Mouse (Mus musculus) CD8-positive naive resting alpha-beta T cell, adult 2 months (primary cell): ENCODE measurements at regions not wholly inside any gene's neighbourhood (a gene's known extent, or its start where the extent isn't known, plus 50 kb on each side); places are given as distances from the start of the nearest gene placed in this dataset.
"Not testable (repeated sequence)": the region's sequence is repeated elsewhere in the genome, so short reads cannot be mapped to it uniquely, and the experiment has no call there.

Experiments
- DNase-seq, 2 experiments: peaks; one replicate each; pipeline ENCODE4 v3.0.0; 2022; ENCODE audit warnings: low read depth in 2 of 2, low spot score in 2 of 2

DNA sequence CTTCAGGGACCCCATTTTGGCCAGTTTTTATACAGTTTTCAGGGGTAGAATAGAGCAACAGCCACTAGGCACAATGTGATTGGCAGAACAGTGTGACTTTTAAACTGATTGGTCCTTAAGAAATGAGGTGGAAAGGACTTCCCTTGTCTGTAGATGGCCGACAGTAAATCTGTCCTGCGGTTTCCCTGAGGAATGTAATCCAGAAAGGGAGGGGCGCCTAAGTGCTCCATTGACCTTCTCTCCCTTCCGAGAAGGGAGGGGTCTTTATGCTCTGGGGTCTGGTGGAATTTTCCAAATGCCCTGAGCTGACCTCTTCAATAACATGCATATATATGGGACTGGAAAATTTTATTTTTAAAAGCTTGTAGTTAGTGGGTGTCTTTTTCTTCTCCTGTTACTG, 115.7 kb upstream of the Rhobtb1 start:
- DNase-seq = not testable (repeated sequence)

- DNase-seq = no peak
These were observed 115.1 kb upstream of the Rhobtb1 start for GRCm38 (mm10) chr10:69036096-69036495.

DNA sequence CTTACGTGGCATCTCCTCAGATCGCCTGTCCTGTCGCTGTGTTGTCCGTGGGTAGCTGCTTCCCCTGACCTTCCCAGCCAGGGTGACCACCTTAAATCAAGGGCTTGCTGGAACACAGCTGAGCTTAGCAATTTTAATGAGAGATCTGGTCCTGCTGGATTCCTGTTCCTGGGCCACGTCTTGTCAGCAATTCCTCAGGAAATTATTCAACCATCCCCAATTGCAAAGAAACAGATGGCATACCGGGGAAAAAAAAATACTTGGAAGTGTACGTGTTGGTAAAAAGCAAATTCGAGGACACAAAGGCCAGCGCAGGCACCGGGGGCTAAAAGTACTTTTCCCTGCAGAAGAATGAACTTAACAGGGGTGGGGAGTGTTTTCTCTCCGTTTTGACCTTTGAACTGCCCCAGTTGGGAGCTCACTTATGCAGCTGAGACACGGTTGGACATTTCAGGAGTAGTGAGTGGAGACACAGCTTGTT, 107.0 kb upstream of the Rhobtb1 start:
- DNase-seq = no peak

GRCm38 (mm10) chr10:69045275-69045674, 106.0 kb upstream of the Rhobtb1 start:
- no peak for DNase-seq

DNA sequence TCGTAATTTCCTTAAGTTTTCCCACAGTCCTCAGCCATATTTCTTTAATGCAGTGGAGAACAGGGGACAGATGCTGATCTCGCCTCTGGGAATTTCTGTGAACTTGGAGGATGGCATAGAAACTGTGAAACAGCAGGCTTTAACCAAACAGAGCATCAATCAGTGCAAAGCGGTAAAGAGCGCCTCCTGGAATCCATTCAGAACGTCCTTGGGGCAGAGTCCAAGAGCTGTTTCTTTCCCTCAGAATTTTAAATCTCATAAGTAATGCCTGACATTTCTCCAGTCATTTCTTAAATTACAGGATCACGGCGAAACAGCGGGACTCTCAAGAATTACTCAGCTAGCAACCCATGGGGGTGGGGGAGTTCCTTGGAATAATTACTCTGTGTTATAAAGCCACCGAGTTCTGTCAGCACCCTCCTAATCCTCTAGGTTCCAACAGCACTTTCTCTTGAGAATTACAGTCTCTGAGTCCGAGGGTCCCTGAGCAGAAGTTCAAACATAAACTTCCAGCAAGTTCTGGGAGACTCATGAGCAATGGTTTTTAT, 105.2 kb upstream of the Rhobtb1 start:
- no peak for DNase-seq

DNA sequence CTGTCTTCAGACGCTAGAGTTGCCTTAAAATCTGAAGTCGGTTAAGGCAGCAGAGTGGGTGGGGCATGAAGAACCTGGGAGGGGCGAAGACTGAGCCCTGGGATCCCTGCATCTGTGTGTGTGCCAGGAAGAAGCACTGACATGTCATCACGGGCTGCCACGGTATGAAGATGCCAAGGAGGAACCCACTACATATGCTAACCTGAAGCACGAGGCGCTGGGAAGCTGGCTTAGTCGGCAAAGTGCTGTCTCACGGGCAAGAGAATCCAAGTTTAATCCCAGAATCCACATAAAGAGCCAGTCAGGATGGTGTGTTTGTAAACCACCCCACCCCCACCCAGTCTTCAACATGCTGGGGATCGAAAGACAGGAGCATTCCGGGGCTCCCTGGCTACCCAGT, 73.2 kb upstream of the Rhobtb1 start:
- no peak for DNase-seq

GRCm38 (mm10) chr10:69086184-69086583, 65.0 kb upstream of the Rhobtb1 start:
- no peak for DNase-seq

DNA sequence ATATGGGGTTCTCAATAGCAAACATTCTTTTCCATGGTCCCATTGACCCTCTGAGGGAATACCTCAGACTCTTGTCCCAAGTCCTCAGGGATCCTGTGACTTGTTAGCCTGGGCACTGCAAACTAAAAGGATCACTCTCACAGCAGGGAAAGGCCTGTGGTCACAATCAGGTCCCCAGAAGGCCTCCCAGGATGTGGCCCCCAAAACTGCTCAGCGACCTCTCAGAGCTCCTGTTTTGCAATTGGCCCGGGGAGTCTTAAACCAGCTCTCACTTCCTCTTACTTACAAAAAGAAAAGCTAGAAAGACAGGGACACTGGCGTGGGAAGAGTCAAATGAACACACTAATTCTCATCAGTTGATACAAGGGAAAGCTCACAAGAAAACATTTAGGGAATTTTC, 59.4 kb upstream of the Rhobtb1 start:
- no peak for DNase-seq

DNA sequence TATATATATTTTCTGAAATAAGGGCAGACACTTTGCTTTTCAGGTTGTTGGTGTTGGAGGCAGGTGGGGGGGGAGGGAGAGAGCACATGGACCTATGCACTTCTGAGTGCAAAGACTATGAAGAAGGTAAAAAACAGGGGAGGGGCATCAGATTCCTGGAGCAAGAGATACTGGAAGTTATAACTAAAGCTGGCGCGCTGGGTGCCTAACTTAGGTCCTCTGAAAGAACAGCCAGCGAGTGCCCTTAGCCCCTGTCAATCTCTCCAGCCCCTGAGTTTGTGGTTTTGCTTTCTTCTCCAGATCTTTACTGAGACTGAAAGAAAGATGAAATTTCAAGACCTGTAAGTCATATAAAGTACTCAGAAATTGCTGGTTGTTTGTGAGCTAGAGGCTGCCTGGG, 51.2 kb upstream of the Rhobtb1 start:
- no peak for DNase-seq

DNA sequence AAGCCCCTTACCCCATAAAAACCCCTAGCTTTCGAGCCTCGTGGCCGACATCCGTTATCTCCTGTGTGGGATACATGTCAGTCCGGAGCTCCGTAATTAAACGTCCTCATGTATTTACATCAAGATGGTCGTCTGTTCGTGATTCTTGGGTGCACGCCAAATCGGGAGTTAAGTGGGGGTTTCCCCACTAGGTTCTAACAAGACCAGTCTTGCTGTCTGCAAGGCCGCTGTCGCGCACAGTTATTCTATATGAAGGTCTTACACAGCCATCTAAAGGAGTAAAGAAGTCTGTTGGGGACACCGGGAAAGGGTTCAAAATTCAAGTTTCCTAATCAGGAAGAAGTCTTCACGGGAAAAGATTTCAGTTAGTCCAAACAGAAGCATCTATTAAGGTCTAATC, 50.5 kb upstream of the Rhobtb1 start:
- DNase-seq = not testable (repeated sequence)
